Mouse (Mus musculus) heart, embryonic 13.5 days (tissue): Measurements from ENCODE around the gene A930009A15Rik. TPM values are rescaled to one million over a fixed set of nuclear protein-coding genes. Genes with fewer than 3 reads are reported as not detected.
A peak's percentile ranks its signal among the peaks of the same experiment; 100 is the strongest.

ENCODE experiments used
- ATAC-seq: fragments of 200-750 bp; cut with Nextera tagmentation; 2 replicates; pipeline ENCODE4 v1.8.0; 2017; ENCODE audit warnings: moderate TSS enrichment; ENCODE audit not compliant: insufficient number of reproducible peaks, low FRiP score, low TSS enrichment; ENCODE audit errors: extremely low read depth
- H3K27ac ChIP-seq: fragments of 300-500 bp; sonication (generic); replicated peaks from 2 replicates; pipeline ENCODE4 v1.5.1; 2015; ENCODE audit warnings: moderate library complexity, mild to moderate bottlenecking, inconsistent platforms
- H3K27me3 ChIP-seq: fragments of 300-500 bp; sonication (generic); replicated peaks from 2 replicates; pipeline ENCODE4 v1.6.1; 2015; ENCODE audit warnings: mild to moderate bottlenecking, inconsistent platforms
- H3K36me3 ChIP-seq: fragments of 300-500 bp; sonication (generic); 2 replicates; pipeline ENCODE4 v1.6.1; 2015; ENCODE audit warnings: mild to moderate bottlenecking, inconsistent platforms
- H3K4me1 ChIP-seq: fragments of 300-500 bp; sonication (generic); 2 replicates; pipeline ENCODE4 v1.6.1; 2015; ENCODE audit warnings: inconsistent platforms
- H3K4me2 ChIP-seq: fragments of 300-500 bp; sonication (generic); 2 replicates; pipeline ENCODE4 v1.6.1; 2015; ENCODE audit warnings: inconsistent platforms, mild to moderate bottlenecking, moderate library complexity
- H3K4me3 ChIP-seq: fragments of 300-500 bp; sonication (generic); 2 replicates; pipeline ENCODE4 v1.5.1; 2015; ENCODE audit warnings: moderate library complexity, mild to moderate bottlenecking, inconsistent platforms
- H3K9ac ChIP-seq: fragments of 300-500 bp; sonication (generic); 2 replicates; pipeline ENCODE4 v1.6.1; 2015; ENCODE audit warnings: inconsistent platforms, mild to moderate bottlenecking, moderate library complexity
- H3K9me3 ChIP-seq: fragments of 300-500 bp; sonication (generic); 2 replicates; pipeline ENCODE4 v1.6.1; 2016; ENCODE audit warnings: inconsistent platforms
- WGBS: fragments of 180-500 bp; shearing (Covaris S2); methylation state at CpG from one replicate; pipeline ENCODE4 v1.1.7; 2015; ENCODE audit warnings: mixed read lengths; 5-methylcytosine and 5-hydroxymethylcytosine counted together
- polyA plus RNA-seq: library from polyadenylated mRNA; unstranded; fragments of >200 nt; fragmentation: Nextera tagmentation; extraction: Ambion mirVana; gene quantifications from 2 replicates; pipeline ENCODE4 v1.2.1, GENCODE M21; 2015

Gene A930009A15Rik
- polyA plus RNA-seq, 1 experiment from 2014 or later: not detected

DNA sequence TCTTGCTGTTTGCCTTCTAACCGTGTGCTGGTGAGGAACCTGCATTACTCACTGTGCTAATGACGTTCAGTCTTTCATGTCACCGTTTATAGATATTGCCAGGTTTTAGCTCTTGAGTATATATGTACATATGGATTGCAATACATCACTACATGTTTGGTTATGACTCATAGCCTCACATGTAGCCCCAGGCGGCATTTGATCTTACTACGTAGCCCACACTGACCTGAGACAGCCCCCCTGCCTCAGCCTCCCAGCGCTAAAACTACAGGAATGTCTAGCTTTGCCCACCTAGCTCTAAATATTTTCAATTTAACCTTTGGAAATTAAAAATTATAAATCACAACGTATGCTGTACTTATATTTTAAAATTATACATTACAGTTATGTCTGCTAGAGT, 53.7 kb downstream of the A930009A15Rik start:
- no peak for ATAC-seq
- H3K27me3 ChIP-seq: 0 out of 2 replicates have a peak, but pooled peaks cover 4% of the 10 kb centered on the region
- no peak overlapping the region for H3K27ac ChIP-seq
- peak overlapping the region; percentile 37 for H3K4me2 ChIP-seq
- peaks cover 3% of the 10 kb centered on the region; the same call in 1 of the 2 replicates for H3K4me1 ChIP-seq
- H3K9me3 ChIP-seq: no peaks in the 10 kb centered on the region
- 73% methylated on average over 7 of the region's 7 CpGs for WGBS
- H3K36me3 ChIP-seq: no peaks in the 10 kb centered on the region
- H3K9ac ChIP-seq: no peak overlapping the region
- no peak overlapping the region for H3K4me3 ChIP-seq

DNA sequence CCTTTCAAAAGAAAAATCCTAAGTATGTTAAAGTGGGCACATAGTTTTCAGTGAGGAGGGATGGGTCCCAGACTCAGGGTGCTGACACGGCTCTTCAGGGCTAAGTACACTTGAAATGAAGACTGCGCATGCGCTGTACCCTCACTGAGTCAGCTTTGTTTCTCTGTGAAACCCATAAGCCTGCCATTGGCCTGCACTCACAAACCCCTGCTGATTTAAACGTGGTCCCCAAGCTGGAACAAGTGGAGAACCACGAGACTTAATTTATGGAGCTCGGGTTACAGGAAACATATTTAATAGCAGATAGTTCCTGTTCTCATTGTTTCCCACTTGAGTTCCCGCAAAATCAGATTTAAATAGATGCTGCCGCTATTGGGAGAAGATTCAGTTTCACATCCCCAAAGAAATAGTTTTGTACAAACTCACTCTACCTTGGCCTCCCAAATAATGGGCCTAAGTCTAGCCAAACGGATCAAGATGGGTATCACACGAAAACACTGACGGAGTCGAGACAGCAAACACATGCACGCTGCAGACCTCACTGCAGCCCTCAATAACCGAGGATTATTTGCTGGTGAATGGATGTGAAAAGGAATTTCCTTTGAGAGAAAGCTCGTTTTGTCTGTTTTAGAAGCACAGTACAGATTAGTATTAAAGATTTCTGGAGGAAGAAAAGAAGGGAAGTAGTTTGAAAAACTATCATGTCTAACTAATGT, 54.3 kb downstream of the A930009A15Rik start:
- H3K9me3 ChIP-seq: no peaks in the 10 kb centered on the region
- H3K36me3 ChIP-seq: no peaks in the 10 kb centered on the region
- H3K4me2 ChIP-seq: peak overlapping the region; percentile 37
- H3K4me3 ChIP-seq: no peak overlapping the region
- no peak for ATAC-seq
- no peak overlapping the region for H3K9ac ChIP-seq
- peaks cover 3% of the 10 kb centered on the region; the same call in 1 of the 2 replicates for H3K4me1 ChIP-seq
- WGBS: 60% methylated on average over 15 of the region's 15 CpGs
- H3K27ac ChIP-seq: no peak overlapping the region
- 0 out of 2 replicates have a peak, but pooled peaks cover 3% of the 10 kb centered on the region for H3K27me3 ChIP-seq

DNA sequence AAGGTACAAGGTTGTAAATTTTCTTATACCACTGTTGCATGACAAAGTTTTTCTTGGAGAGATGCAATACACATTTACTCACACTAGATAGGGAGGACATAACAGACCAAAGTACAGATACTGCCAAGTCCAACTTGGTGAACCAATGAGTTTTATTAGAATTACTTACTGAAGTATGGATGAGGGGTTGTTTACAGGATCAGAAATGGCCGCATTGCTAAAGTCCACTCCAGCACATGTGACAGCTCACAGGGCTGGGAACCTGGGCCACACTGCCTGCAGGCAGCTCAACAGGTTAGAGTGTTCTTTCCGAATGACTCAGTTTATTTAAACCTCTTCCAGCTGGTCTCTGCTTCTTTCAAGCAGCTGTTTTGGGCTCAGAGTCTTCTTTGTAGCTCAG, 55.2 kb downstream of the A930009A15Rik start:
- H3K36me3 ChIP-seq: no peaks in the 10 kb centered on the region
- no peak for ATAC-seq
- no peak overlapping the region for H3K4me2 ChIP-seq
- H3K9ac ChIP-seq: no peak overlapping the region
- H3K27ac ChIP-seq: no peak overlapping the region
- peaks cover 3% of the 10 kb centered on the region; the same call in 1 of the 2 replicates for H3K4me1 ChIP-seq
- no peaks in the 10 kb centered on the region for H3K27me3 ChIP-seq
- H3K9me3 ChIP-seq: no peaks in the 10 kb centered on the region
- H3K4me3 ChIP-seq: no peak overlapping the region
- WGBS: 80% methylated on average over 2 of the region's 2 CpGs

DNA sequence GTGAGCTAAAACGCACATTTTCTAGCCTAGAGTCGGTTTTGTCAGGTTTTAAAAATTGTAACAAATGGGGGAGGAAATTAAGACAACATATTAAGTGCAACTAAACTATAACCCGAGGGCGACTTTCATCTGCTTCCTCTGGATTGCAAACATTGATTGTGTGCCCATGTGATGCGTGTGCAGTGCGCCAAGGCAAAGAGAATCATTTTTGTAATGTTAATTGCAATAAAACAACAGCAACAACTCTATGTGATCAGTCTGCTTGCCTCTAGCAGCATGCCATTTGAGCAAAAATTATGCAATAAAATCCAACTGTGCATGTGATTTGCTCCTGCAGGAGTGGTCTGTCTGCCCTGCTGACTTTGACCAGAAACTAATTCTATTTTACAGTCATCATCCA, 56.9 kb downstream of the A930009A15Rik start:
- Histone ChIP-seq H3K4me1 (peaks cover 3% of the 10 kb centered on the region; the same call in 1 of the 2 replicates), H3K27ac (no peak overlapping the region), H3K4me3 (no peak overlapping the region), H3K36me3 (no peaks in the 10 kb centered on the region), H3K4me2 (no peak overlapping the region), H3K9ac (no peak overlapping the region), H3K9me3 (no peaks in the 10 kb centered on the region), H3K27me3 (no peaks in the 10 kb centered on the region)
- WGBS: 79% methylated on average over 6 of the region's 6 CpGs
- ATAC-seq: no peak

Other genes with a start within 250 kb of the A930009A15Rik start
- gene Tmem19, start 207.5 kb upstream of the A930009A15Rik start, polyA plus RNA-seq: 20.3 and 20.5 TPM in 2 replicates
- 13.5 and 15.2 TPM in 2 replicates for gene Thap2, start 185.5 kb upstream of the A930009A15Rik start, polyA plus RNA-seq
- gene Zfc3h1, start 185.0 kb upstream of the A930009A15Rik start, polyA plus RNA-seq: 10.8 and 12.3 TPM in 2 replicates
- 0.25 and 0.32 TPM in 2 replicates for gene Lgr5, start 17.8 kb downstream of the A930009A15Rik start, polyA plus RNA-seq
- gene Tspan8, start 246.8 kb downstream of the A930009A15Rik start, polyA plus RNA-seq: 1.9 and 3.9 TPM in 2 replicates